Mouse (Mus musculus) heart, postnatal 0 days (tissue): Measurements from ENCODE around the gene Trip6.

ENCODE experiments used
- CTCF ChIP-seq: IDR thresholded peaks from 2 replicates; pipeline ENCODE4 v1.5.1; 2016; ENCODE audit warnings: antibody characterized with exemption, control low read depth, low read depth
- EP300 ChIP-seq: IDR thresholded peaks from 2 replicates; pipeline ENCODE4 v1.6.1; 2016; ENCODE audit warnings: antibody characterized with exemption, low read depth

DNA sequence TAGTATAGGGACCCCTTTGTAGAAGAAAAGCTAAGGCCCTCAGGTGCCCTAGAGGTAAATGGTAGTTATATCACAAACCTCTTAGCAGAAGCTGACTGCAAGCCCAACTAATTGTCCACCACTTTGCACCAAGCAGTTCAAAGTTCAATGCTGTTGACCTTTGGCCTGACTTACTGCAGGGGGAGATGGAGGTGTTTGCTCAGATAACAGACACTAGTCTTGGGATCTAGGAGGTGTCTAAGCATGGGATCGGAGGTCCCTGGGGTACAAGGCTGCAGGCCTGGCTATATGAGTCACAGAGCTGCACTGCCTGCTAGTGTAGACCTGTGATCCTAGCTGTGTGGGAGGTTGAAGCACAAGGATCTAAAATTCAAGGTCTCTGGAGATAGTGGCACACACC, 4.4 kb upstream of the Trip6 start:
- TF ChIP-seq CTCF = no peak
- TF ChIP-seq EP300 = no peak
